Mouse (Mus musculus): ENCODE measurements at regions not wholly inside any gene's neighbourhood (a gene's known extent, or its start where the extent isn't known, plus 50 kb on each side); places are given as distances from the start of the nearest gene placed in this dataset.

GRCm38 (mm10) chr8:11909146-11909545 is 68.9 kb downstream of the Tex29 start:
- DNase-seq (ENCODE audit: low spot score in 2 of 2) = no peak

GRCm38 (mm10) chr8:11911639-11912450 is 71.6 kb downstream of the Tex29 start:
- DNase-seq (ENCODE audit: low spot score in 2 of 2) = no peak

- DNase-seq (ENCODE audit: low spot score in 2 of 2) = no peak
Measured at GRCm38 (mm10) chr8:11912451-11913128, 72.3 kb downstream of the Tex29 start.

- DNase-seq (ENCODE audit: low spot score in 2 of 2) = no peak
Measured at GRCm38 (mm10) chr8:11913129-11913900, 73.0 kb downstream of the Tex29 start.

DNA sequence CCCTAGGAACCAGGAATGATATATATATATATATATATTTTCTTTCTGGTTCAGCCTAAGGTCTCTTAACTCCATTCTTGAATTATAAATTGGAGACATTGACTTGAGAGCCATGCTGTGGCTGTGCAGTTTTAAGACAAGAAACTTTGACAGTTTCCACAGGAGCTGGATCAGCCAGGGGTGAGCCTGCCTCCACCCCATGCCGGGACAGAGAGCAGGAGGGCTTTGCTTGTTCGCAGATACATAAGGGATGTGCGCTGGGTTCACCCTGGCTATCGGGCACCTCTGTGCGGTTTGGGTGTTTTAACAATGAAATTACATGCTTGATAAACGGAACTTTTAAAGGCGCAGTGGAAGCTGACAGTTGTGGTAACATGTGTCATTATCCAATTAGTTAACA is 73.9 kb downstream of the Tex29 start:
- DNase-seq (ENCODE audit: low spot score in 2 of 2) = no peak

- no peak for DNase-seq (ENCODE audit: low spot score in 2 of 2)
Measured at GRCm38 (mm10) chr8:11914681-11915474, 74.6 kb downstream of the Tex29 start.

DNA sequence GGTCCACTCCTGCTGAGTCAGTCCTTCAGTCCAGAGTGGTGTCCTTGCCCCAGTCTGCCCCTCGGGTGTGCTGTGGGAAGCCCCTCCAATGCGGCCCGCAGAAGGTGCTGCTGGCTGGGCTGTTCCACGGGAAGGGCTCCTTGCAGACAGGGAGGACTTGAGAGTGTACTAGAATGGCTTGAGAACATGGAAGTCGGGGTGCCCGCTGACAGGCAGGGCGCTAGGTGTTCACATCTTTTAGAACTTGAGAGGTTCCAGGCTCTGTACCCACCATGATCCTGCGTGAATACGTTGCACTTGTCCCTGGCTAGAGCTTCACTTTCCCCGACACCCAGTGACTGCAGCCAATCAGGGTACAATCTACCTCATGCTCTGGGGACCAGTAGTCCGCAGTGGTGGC is 75.4 kb downstream of the Tex29 start:
- DNase-seq (ENCODE audit: low spot score in 2 of 2) = no peak

GRCm38 (mm10) chr8:11919876-11920275 is 79.6 kb downstream of the Tex29 start:
- DNase-seq (ENCODE audit: low spot score in 2 of 2) = no peak

GRCm38 (mm10) chr8:11923115-11923514 is 82.8 kb downstream of the Tex29 start:
- no peak for DNase-seq (ENCODE audit: low spot score in 2 of 2)

DNA sequence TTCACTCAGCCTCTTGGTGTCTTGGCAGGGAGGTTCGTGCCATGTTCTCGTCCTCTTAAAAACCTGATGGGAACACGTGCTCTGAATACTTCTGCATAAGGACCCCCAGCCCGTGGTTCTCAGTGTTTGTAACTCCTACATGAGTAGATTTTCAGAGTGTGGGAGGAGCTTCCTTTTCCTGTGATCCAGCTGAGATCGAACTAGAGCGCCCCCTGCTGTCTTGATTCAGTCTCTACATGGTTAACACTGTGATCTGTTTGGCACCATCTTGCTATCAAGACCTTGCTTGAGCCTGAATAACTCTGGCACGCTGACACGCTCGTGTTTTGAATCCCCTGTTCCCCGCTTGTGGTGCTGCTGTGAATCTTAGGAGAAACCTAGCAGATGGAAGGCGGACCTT is 83.9 kb downstream of the Tex29 start:
- DNase-seq (ENCODE audit: low spot score in 2 of 2) = peak; percentile 79 to 80

DNA sequence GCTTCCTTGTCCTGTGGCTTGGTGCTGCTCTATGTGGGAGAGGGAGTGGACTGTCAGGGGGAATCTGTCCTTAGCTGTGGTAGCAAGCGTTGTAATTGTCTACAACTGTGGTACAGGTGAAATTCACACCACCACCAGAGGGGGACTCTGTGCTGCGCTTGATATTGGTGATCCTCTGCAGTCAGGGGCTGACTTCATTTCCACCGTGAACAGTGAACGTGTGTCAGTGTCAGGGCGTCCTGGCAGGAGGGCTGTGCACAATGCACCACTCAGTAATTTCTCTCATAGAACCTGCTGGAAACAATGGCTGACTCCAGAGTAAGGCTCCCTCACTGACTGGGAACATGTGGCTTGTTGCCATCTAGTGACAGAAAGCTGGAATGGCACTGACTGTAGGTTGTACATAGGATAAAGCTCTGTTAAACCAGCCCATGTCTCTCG is 102.6 kb downstream of the Tex29 start:
- peak; percentile 54 to 56 for DNase-seq (ENCODE audit: low spot score in 2 of 2)

- no peak for DNase-seq (ENCODE audit: low spot score in 2 of 2)
Measured at GRCm38 (mm10) chr8:11947766-11948165, 107.5 kb downstream of the Tex29 start.

- no peak for DNase-seq (ENCODE audit: low spot score in 2 of 2)
Measured at GRCm38 (mm10) chr8:11956268-11956667, 116.0 kb downstream of the Tex29 start.

DNA sequence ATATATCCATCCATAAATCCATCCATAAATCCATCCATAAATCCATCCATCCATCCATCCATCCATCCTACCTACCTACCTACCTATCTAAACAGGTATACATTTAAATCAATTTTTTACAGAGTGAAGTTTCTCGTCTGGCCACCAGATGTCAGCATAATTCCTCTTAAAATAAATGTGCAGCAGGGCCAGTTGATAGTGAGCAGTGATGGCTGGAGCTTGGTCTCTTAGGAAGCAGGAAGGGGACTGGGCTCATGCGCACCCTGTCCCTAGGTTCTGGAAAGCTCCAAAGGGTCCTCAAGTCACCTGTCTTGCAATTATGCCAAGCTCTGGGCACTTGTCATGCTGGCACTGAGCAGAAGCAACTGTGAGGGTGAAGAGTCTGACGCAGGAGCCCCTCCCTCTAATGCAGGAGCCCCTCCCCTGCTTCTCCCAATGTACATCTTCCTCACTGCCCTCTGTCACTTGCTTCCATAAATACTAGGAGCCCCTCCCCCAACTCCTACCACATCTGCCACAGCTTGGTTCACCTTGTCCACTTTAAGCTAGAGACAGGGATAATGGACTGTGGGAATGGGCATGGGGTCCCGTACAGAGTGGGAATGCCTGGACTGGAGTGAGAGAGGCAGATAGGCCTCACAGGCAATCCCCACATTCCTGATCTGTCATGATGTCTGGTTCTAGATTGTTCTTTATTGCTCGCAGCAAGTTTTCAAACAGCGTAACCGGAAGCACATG is 116.9 kb downstream of the Tex29 start:
- peak; percentile 18 to 43 for DNase-seq (ENCODE audit: low spot score in 2 of 2)

- no peak for DNase-seq (ENCODE audit: low spot score in 2 of 2)
Measured at GRCm38 (mm10) chr8:11958176-11958575, 117.9 kb downstream of the Tex29 start.

DNA sequence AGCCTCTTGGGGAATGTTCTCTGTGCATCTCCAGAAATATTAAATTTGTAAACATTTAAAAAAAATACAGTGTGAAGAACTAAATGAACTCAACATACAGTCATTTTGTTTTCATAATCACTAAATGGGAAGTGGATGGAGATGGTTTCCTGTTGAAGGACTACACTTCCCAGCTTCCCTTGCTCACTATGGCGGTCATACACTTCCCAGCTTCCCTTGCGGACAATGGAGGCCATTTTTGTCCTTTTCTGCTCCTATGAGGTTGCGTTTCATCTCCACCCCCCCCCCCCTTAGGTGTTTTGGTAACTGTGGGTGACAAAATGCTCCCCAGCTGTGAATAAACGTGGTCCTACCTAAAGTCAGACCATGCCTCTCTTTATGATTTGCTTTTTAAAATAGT is 119.2 kb downstream of the Tex29 start:
- no peak for DNase-seq (ENCODE audit: low spot score in 2 of 2)

- DNase-seq (ENCODE audit: low spot score in 2 of 2) = no peak
Measured at GRCm38 (mm10) chr8:11963575-11963974, 123.3 kb downstream of the Tex29 start.

- no peak for DNase-seq (ENCODE audit: low spot score in 2 of 2)
Measured at GRCm38 (mm10) chr8:11967670-11968069, 127.4 kb downstream of the Tex29 start.

DNA sequence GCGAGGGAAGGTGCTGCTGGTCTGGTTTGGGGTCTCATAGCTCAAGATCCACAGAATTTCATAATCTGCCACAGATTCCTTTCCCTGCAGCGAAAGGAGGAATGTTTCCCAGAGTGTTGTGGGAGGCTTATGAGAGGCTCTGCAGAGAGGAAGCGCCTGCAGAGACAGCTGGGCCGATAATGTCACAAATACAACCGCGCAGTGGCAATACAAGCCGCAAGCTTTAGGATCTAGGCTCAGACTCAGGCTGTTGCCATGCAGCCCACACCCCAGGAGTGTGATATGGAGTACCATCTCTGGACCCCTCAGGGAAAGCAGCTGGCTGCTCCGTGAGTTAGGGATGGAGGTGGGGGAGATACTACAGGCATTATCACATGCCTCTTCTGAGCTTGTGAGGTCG is 130.2 kb downstream of the Tex29 start:
- no peak for DNase-seq (ENCODE audit: low spot score in 2 of 2)

- DNase-seq (ENCODE audit: low spot score in 2 of 2) = no peak
Measured at GRCm38 (mm10) chr8:11973436-11973835, 133.2 kb downstream of the Tex29 start.

Data from left cerebral cortex, adult 18-20 months (tissue).